Mouse (Mus musculus) hindbrain, embryonic 11.5 days (tissue): Measurements from ENCODE around the gene Dgkh. TPM values are rescaled to one million over a fixed set of nuclear protein-coding genes. Genes with fewer than 3 reads are reported as not detected.
"Not testable (repeated sequence)": the region's sequence is repeated elsewhere in the genome, so short reads cannot be mapped to it uniquely, and the experiment has no call there.

Experiments
- ATAC-seq: fragments of 200-750 bp; cut with Nextera tagmentation; 2 replicates; pipeline ENCODE4 v1.8.0; 2017; ENCODE audit warnings: mild to moderate bottlenecking, moderate TSS enrichment, moderate library complexity; ENCODE audit not compliant: low FRiP score
- DNase-seq: peaks from one replicate; pipeline ENCODE4 v3.0.0-alpha.2; 2015; ENCODE audit warnings: low spot score
- H3K27ac ChIP-seq: fragments of 300-500 bp; sonication (generic); 2 replicates; pipeline ENCODE4 v1.5.1; 2014; ENCODE audit warnings: mild to moderate bottlenecking, low read depth, low read length
- H3K27me3 ChIP-seq: fragments of 300-500 bp; sonication (generic); 2 replicates; pipeline ENCODE4 v1.6.1; 2014; ENCODE audit warnings: mild to moderate bottlenecking, low read length, moderate library complexity, mixed read lengths; ENCODE audit not compliant: control insufficient read depth, insufficient read depth
- H3K36me3 ChIP-seq: fragments of 300-500 bp; sonication (generic); 2 replicates; pipeline ENCODE4 v1.6.1; 2014; ENCODE audit warnings: mild to moderate bottlenecking, low read length, moderate library complexity, mixed read lengths; ENCODE audit not compliant: control insufficient read depth, insufficient read depth
- H3K4me1 ChIP-seq: fragments of 300-500 bp; sonication (generic); replicated peaks from 2 replicates; pipeline ENCODE4 v1.6.1; 2014; ENCODE audit warnings: low read length, mixed read lengths; ENCODE audit not compliant: control insufficient read depth, insufficient read depth
- H3K4me2 ChIP-seq: fragments of 300-500 bp; sonication (generic); replicated peaks from 2 replicates; pipeline ENCODE4 v1.6.1; 2014; ENCODE audit warnings: mild to moderate bottlenecking, low read depth, low read length
- H3K4me3 ChIP-seq: fragments of 300-500 bp; sonication (generic); 2 replicates; pipeline ENCODE4 v1.5.1; 2014; ENCODE audit warnings: low read depth, low read length
- H3K9ac ChIP-seq: fragments of 300-500 bp; sonication (generic); 2 replicates; pipeline ENCODE4 v1.6.1; 2014; ENCODE audit warnings: low read depth, low read length
- H3K9me3 ChIP-seq: fragments of 300-500 bp; sonication (generic); 2 replicates; pipeline ENCODE4 v1.6.1; 2016; ENCODE audit warnings: low read length; ENCODE audit not compliant: control insufficient read depth
- WGBS: fragments of 180-500 bp; shearing (Covaris S2); extraction: QIAGEN DNeasy Blood & Tissue Kit; methylation state at CpG from one replicate; pipeline ENCODE4 v1.1.7; 2014; 5-methylcytosine and 5-hydroxymethylcytosine counted together
- polyA plus RNA-seq: library from polyadenylated mRNA; unstranded; fragments of >200 nt; fragmentation: Nextera tagmentation; extraction: Ambion mirVana; gene quantifications from 2 replicates; pipeline ENCODE4 v1.2.1, GENCODE M21; 2014

The Dgkh gene
- polyA plus RNA-seq, 1 experiment from 2014 or later = 2.2 TPM

- no peak overlapping the region for H3K9ac ChIP-seq
- ATAC-seq (no peak), DNase-seq (no peak)
- no peak overlapping the region for H3K4me2 ChIP-seq
- no peaks in the 10 kb centered on the region for H3K27me3 ChIP-seq
- no peaks in the 10 kb centered on the region for H3K4me1 ChIP-seq
- no peak overlapping the region for H3K27ac ChIP-seq
- no peaks in the 10 kb centered on the region for H3K9me3 ChIP-seq
- H3K4me3 ChIP-seq = no peak overlapping the region
- no peaks in the 10 kb centered on the region for H3K36me3 ChIP-seq
- 83% methylated on average over 2 of the region's 2 CpGs for WGBS
Observed at GRCm38 (mm10) chr14:78564292-78564691, 168.3 kb downstream of the Dgkh start.

GRCm38 (mm10) chr14:78563211-78563610 is 169.4 kb downstream of the Dgkh start:
- ATAC-seq (no peak), DNase-seq (no peak)
- Histone ChIP-seq H3K4me3 (no peak overlapping the region), H3K27ac (no peak overlapping the region), H3K9me3 (no peaks in the 10 kb centered on the region), H3K9ac (no peak overlapping the region), H3K27me3 (no peaks in the 10 kb centered on the region), H3K4me1 (no peaks in the 10 kb centered on the region), H3K4me2 (no peak overlapping the region), H3K36me3 (no peaks in the 10 kb centered on the region)
- WGBS = 89% methylated on average over 7 of the region's 7 CpGs

- no peak overlapping the region for H3K4me2 ChIP-seq
- H3K27ac ChIP-seq = no peak overlapping the region
- H3K27me3 ChIP-seq = no peaks in the 10 kb centered on the region
- no peak overlapping the region for H3K4me3 ChIP-seq
- DNase-seq = no peak
- H3K9ac ChIP-seq = no peak overlapping the region
- 80% methylated on average over 4 of the region's 4 CpGs for WGBS
- H3K9me3 ChIP-seq = no peaks in the 10 kb centered on the region
- H3K4me1 ChIP-seq = no peaks in the 10 kb centered on the region
- no peaks in the 10 kb centered on the region for H3K36me3 ChIP-seq
- ATAC-seq = no peak
Observed at GRCm38 (mm10) chr14:78562121-78562520, 170.5 kb downstream of the Dgkh start.

- no peak for ATAC-seq
Observed at GRCm38 (mm10) chr14:78559042-78559441, 173.5 kb downstream of the Dgkh start.

GRCm38 (mm10) chr14:78554830-78555229 is 177.7 kb downstream of the Dgkh start:
- 82% methylated on average over 3 of the region's 3 CpGs for WGBS
- not testable (repeated sequence) for ATAC-seq, H3K27me3 ChIP-seq, H3K9me3 ChIP-seq, H3K36me3 ChIP-seq, H3K4me2 ChIP-seq, H3K4me3 ChIP-seq, H3K4me1 ChIP-seq, DNase-seq, H3K9ac ChIP-seq, H3K27ac ChIP-seq

More at GRCm38 (mm10) chr14:78559042-78559441, 173.5 kb downstream of the Dgkh start:
- H3K27me3 ChIP-seq = no peaks in the 10 kb centered on the region
- H3K9ac ChIP-seq = no peak overlapping the region
- H3K4me3 ChIP-seq = no peak overlapping the region
- no peaks in the 10 kb centered on the region for H3K36me3 ChIP-seq
- H3K9me3 ChIP-seq = no peaks in the 10 kb centered on the region
- WGBS = 93% methylated on average over 8 of the region's 8 CpGs
- H3K27ac ChIP-seq = no peak overlapping the region
- H3K4me2 ChIP-seq = no peak overlapping the region
- no peak for DNase-seq
- H3K4me1 ChIP-seq = no peaks in the 10 kb centered on the region

GRCm38 (mm10) chr14:78553661-78554060 is 178.9 kb downstream of the Dgkh start:
- Histone ChIP-seq H3K36me3 (no peaks in the 10 kb centered on the region), H3K9ac (no peak overlapping the region), H3K4me3 (no peak overlapping the region), H3K27ac (no peak overlapping the region), H3K27me3 (no peaks in the 10 kb centered on the region), H3K9me3 (no peaks in the 10 kb centered on the region), H3K4me2 (no peak overlapping the region), H3K4me1 (no peaks in the 10 kb centered on the region)
- ATAC-seq = no peak
- DNase-seq = no peak
- WGBS = 94% methylated on average over 6 of the region's 6 CpGs

- DNase-seq = no peak
- H3K36me3 ChIP-seq = no peaks in the 10 kb centered on the region
- H3K4me3 ChIP-seq = no peak overlapping the region
- no peak overlapping the region for H3K27ac ChIP-seq
- H3K27me3 ChIP-seq = no peaks in the 10 kb centered on the region
- no peak overlapping the region for H3K9ac ChIP-seq
- H3K4me1 ChIP-seq = no peaks in the 10 kb centered on the region
- no peak overlapping the region for H3K4me2 ChIP-seq
- ATAC-seq = no peak
- WGBS = 90% methylated on average over 6 of the region's 6 CpGs
- H3K9me3 ChIP-seq = no peaks in the 10 kb centered on the region
Observed at GRCm38 (mm10) chr14:78548807-78549206, 183.8 kb downstream of the Dgkh start.

- DNase-seq (no peak), ATAC-seq (no peak)
- Histone ChIP-seq H3K4me1 (0 out of 2 replicates have a peak, but pooled peaks cover 3% of the 10 kb centered on the region), H3K9me3 (no peaks in the 10 kb centered on the region), H3K27ac (no peak overlapping the region), H3K9ac (no peak overlapping the region), H3K27me3 (no peaks in the 10 kb centered on the region), H3K36me3 (no peaks in the 10 kb centered on the region), H3K4me3 (no peak overlapping the region), H3K4me2 (no peak overlapping the region)
- WGBS = 81% methylated on average over 3 of the region's 3 CpGs
Observed at GRCm38 (mm10) chr14:78541319-78541718, 191.3 kb downstream of the Dgkh start.

- ATAC-seq = no peak
- no peaks in the 10 kb centered on the region for H3K36me3 ChIP-seq
- 96% methylated on average over 1 of the region's 1 CpGs for WGBS
- 0 out of 2 replicates have a peak, but pooled peaks cover 5% of the 10 kb centered on the region for H3K4me1 ChIP-seq
- H3K27me3 ChIP-seq = no peaks in the 10 kb centered on the region
- no peak overlapping the region for H3K4me2 ChIP-seq
- H3K9ac ChIP-seq = no peak overlapping the region
- no peaks in the 10 kb centered on the region for H3K9me3 ChIP-seq
- no peak overlapping the region for H3K27ac ChIP-seq
- H3K4me3 ChIP-seq = no peak overlapping the region
- DNase-seq = no peak
Observed at GRCm38 (mm10) chr14:78539821-78540220, 192.8 kb downstream of the Dgkh start.
